Mouse (Mus musculus) liver, embryonic 15.5 days (tissue): ENCODE data around the gene Gm49340. TPM values are rescaled to one million over a fixed set of nuclear protein-coding genes. Genes with fewer than 3 reads are reported as not detected.

ENCODE experiments used
- polyA plus RNA-seq: library from polyadenylated mRNA; unstranded; fragments of >200 nt; fragmentation: Nextera tagmentation; extraction: Ambion mirVana; gene quantifications from 2 replicates; pipeline ENCODE4 v1.2.1, GENCODE M21; 2015

Gene Gm49340
- polyA plus RNA-seq, 1 experiment from 2014 or later, result 0.13 TPM

Other genes starting within 250 kb of the Gm49340 start
- 0.16 and 0.17 TPM in 2 replicates for gene Itgae, start 239.2 kb upstream of the Gm49340 start, polyA plus RNA-seq
- gene Haspin, start 191.4 kb upstream of the Gm49340 start, polyA plus RNA-seq, result 11.8 and 12.8 TPM in 2 replicates
- gene P2rx5, start 169.3 kb upstream of the Gm49340 start, polyA plus RNA-seq, result 0.15 and 0.20 TPM in 2 replicates
- gene Emc6, start 152.7 kb upstream of the Gm49340 start, polyA plus RNA-seq, result 73.0 and 73.6 TPM in 2 replicates
- 29.6 and 32.7 TPM in 2 replicates for gene Tax1bp3, start 152.7 kb upstream of the Gm49340 start, polyA plus RNA-seq
- 7.1 and 7.8 TPM in 2 replicates for gene Ctns, start 130.7 kb upstream of the Gm49340 start, polyA plus RNA-seq
- 2.8 and 3.0 TPM in 2 replicates for gene Shpk, start 130.3 kb upstream of the Gm49340 start, polyA plus RNA-seq
- 0.23 and 0.35 TPM in 2 replicates for gene Trpv1, start 95.4 kb upstream of the Gm49340 start, polyA plus RNA-seq
- gene Trpv3, start 62.4 kb upstream of the Gm49340 start, polyA plus RNA-seq, result 0.02 TPM in 2 replicates
- gene Aspa, start 145 bp upstream of the Gm49340 start, polyA plus RNA-seq, result 2.6 and 3.5 TPM in 2 replicates
- 2.5 and 2.8 TPM in 2 replicates for gene Spata22, start within 50 bp of the Gm49340 start, polyA plus RNA-seq
- gene Olfr20, start 21.0 kb downstream of the Gm49340 start, polyA plus RNA-seq, result 0.25 TPM in 1 of 2 replicates, not detected in the other
- gene Olfr376, start 41.5 kb downstream of the Gm49340 start, polyA plus RNA-seq, result not detected in 2 replicates
- not detected in 2 replicates for gene Olfr1, start 69.9 kb downstream of the Gm49340 start, polyA plus RNA-seq
- not detected in 2 replicates for gene Olfr378, start 98.7 kb downstream of the Gm49340 start, polyA plus RNA-seq
- not detected in 2 replicates for gene Olfr380, start 127.8 kb downstream of the Gm49340 start, polyA plus RNA-seq
- gene Olfr381, start 161.9 kb downstream of the Gm49340 start, polyA plus RNA-seq, result not detected in 2 replicates
- not detected in 2 replicates for gene Olfr382, start 187.5 kb downstream of the Gm49340 start, polyA plus RNA-seq